Mouse (Mus musculus) ES-E14 (cell line): ENCODE results near the gene Supt6.

Experiments
- ZC3H11A ChIP-seq: IDR thresholded peaks from 2 replicates; pipeline ENCODE4 v1.6.1; 2012; ENCODE audit warnings: low read depth, mild to moderate bottlenecking, inconsistent platforms, low read length, borderline replicate concordance
- ZNF384 ChIP-seq: IDR thresholded peaks from 2 replicates; pipeline ENCODE4 v1.6.1; 2012; ENCODE audit warnings: low read depth, low read length, inconsistent platforms

DNA sequence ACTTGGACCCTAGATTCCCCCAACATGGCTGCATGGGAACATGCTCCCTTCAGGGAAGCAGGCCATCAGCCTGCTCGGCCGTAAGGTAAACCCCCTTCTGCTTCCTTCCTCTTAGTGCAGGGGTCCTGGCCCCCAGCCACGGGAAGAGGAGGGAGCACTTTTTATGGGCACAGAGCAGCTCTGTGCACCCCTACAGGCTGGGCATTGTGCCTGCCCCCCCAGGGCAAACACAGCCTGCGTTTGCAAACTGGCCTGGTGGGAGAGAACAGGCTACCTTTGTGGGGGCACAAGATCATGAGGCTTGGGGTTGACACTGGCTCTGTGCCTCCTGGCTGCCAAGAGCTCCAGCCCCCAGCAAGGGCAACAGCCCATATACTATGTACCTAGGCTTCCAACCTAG lies 83.8 kb downstream of the Supt6 start:
- no peak for TF ChIP-seq ZNF384
- TF ChIP-seq ZC3H11A, result no peak
